Mouse (Mus musculus): ENCODE measurements around the gene Usp2.

DNA sequence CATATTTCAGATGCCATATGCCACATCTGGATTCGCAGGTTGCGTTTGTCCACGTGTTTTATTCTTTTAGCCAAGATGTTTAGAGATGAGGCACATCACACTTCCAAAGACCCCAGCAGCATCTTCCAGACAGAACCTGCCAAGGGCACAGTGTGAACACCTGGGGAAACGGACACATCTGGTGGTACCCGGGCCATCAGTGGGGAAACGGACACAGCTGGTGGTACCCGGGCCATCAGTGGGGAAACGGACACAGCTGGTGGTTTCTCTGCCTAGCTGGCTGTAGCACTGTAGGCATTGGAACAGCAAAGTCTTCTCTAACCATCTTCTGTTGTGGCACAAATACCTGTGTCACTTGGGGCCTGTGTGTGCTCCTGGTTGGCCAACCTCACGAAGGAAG lies 29.0 kb downstream of the Usp2 start:
- TF ChIP-seq CTCF (IDR thresholded peaks at IDR 0.05; ENCODE audit: low read depth, low read length) (no peak), POLR2A (IDR thresholded peaks at IDR 0.05; ENCODE audit: borderline replicate concordance, low read depth, low read length) (no peak)
